Mouse (Mus musculus): ENCODE results near the gene Plekha6. TPM values are rescaled to one million over a fixed set of nuclear protein-coding genes. Genes with fewer than 3 reads are reported as not detected.

The Plekha6 gene
- total and polyA plus RNA-seq, 3 experiments: 11.8 to 28.5 TPM; not detected in 1

DNA sequence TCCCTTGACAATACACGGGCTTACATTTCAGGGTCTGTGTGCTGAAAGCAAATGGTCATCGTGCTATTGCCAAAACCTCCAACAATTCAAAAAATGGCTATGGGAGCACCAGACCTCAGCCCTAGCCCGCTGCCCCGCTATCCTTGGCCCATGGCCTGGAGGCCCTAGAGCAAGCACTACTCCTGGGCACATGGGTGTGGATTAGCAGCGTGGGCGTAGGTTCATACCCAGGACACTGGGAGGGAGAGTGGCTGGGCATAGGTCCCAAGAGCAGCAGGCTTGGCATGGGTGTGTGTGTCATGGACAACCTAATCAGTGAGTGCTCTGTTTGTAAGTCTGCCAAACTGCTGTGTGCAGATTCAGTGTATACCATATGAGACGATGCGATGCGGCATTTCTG lies 132.4 kb downstream of the Plekha6 start:
- TF ChIP-seq SMC3 (IDR thresholded peaks at IDR 0.05; ENCODE audit: low read depth, low read length): no peak
- H3K4me3 ChIP-seq (ENCODE audit: control insufficient read depth in 1 of 2, insufficient read depth in 1 of 2, low read depth in 2 of 2, low read length in 2 of 2): no peak overlapping the region
- no peaks in the 10 kb centered on the region for H3K79me2 ChIP-seq (ENCODE audit: control insufficient read depth, insufficient read depth, low read length, poor library complexity)
- no peaks in the 10 kb centered on the region for H3K9me3 ChIP-seq (replicated peaks; ENCODE audit: insufficient read depth, low read length)
- H3K9ac ChIP-seq (ENCODE audit: control insufficient read depth, low read depth, low read length, poor library complexity, severe bottlenecking): no peak overlapping the region
- H3K27me3 ChIP-seq (ENCODE audit: control insufficient read depth in 1 of 2, insufficient read depth in 2 of 2, low read length in 2 of 2): no peaks in the 10 kb centered on the region
- no peak overlapping the region for H3K27ac ChIP-seq (ENCODE audit: control insufficient read depth, low read depth, low read length)
- no peaks in the 10 kb centered on the region for H3K4me1 ChIP-seq (ENCODE audit: control insufficient read depth in 1 of 2, insufficient read depth in 2 of 2, low read length in 2 of 2)
- H3K36me3 ChIP-seq (ENCODE audit: control insufficient read depth in 1 of 2, insufficient read depth in 2 of 2, low read length in 2 of 2): no peaks in the 10 kb centered on the region; a peak in 1 of 4 replicates
- no peak for DNase-seq (ENCODE audit: low read depth, low spot score)

DNA sequence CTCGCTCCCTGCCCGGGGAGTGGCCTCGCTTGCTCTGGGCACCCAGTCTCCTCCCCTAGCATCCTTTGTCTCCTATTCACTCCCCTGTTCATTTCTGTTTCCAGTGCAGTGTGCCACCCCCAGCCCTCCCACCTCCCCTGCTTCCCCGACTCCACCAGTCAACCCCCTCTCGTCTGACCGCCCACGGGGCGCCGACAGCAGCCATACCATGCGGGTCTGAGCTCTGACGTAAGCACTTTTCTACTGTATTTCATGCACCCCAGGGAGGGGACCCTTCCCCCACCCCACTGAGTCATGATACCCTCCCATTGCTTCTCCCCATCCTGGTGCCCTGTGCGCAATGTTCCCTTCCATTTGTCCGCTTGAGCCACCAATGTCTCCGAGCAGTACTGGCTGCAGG lies 134.8 kb downstream of the Plekha6 start:
- no peaks in the 10 kb centered on the region for H3K4me1 ChIP-seq (ENCODE audit: control insufficient read depth in 1 of 2, insufficient read depth in 2 of 2, low read length in 2 of 2)
- H3K9me3 ChIP-seq (replicated peaks; ENCODE audit: insufficient read depth, low read length): no peaks in the 10 kb centered on the region
- no peak overlapping the region for H3K4me3 ChIP-seq (ENCODE audit: control insufficient read depth in 1 of 2, insufficient read depth in 1 of 2, low read depth in 2 of 2, low read length in 2 of 2)
- no peaks in the 10 kb centered on the region; a peak in 1 of 4 replicates for H3K36me3 ChIP-seq (ENCODE audit: control insufficient read depth in 1 of 2, insufficient read depth in 2 of 2, low read length in 2 of 2)
- H3K9ac ChIP-seq (ENCODE audit: control insufficient read depth, low read depth, low read length, poor library complexity, severe bottlenecking): no peak overlapping the region
- no peak overlapping the region for H3K27ac ChIP-seq (ENCODE audit: control insufficient read depth, low read depth, low read length)
- H3K27me3 ChIP-seq (ENCODE audit: control insufficient read depth in 1 of 2, insufficient read depth in 2 of 2, low read length in 2 of 2): no peaks in the 10 kb centered on the region
- TF ChIP-seq JUND (IDR thresholded peaks at IDR 0.05; ENCODE audit: low read depth, low read length) (no peak), MAFK (IDR thresholded peaks at IDR 0.05; ENCODE audit: borderline replicate concordance, low read depth, low read length) (no peak), ELF1 (IDR thresholded peaks at IDR 0.05; ENCODE audit: low read depth, low read length) (no peak), CHD1 (IDR thresholded peaks at IDR 0.05; ENCODE audit: low read depth, low read length) (no peak), ZMIZ1 (IDR thresholded peaks at IDR 0.05; ENCODE audit: low read depth, low read length) (no peak), RCOR1 (IDR thresholded peaks at IDR 0.05; ENCODE audit: low read depth, low read length) (no peak), MAZ (IDR thresholded peaks at IDR 0.05; ENCODE audit: low read depth, low read length) (no peak), RAD21 (IDR thresholded peaks at IDR 0.05; ENCODE audit: low read depth, low read length) (no peak), MAX (IDR thresholded peaks at IDR 0.05; ENCODE audit: low read length) (no peak), KAT2A (conservative IDR thresholded peaks at IDR 0.05; ENCODE audit: low read depth, low read length) (no peak), ZNF384 (IDR thresholded peaks at IDR 0.05; ENCODE audit: low read depth, low read length) (no peak), TBP (IDR thresholded peaks at IDR 0.05; ENCODE audit: low read depth, low read length) (no peak)
- DNase-seq (ENCODE audit: low read depth, low spot score): no peak
- H3K79me2 ChIP-seq (ENCODE audit: control insufficient read depth, insufficient read depth, low read length, poor library complexity): no peaks in the 10 kb centered on the region

GRCm38 (mm10) chr1:133302540-133302939 lies 138.5 kb downstream of the Plekha6 start:
- Histone ChIP-seq H3K4me3 (ENCODE audit: control insufficient read depth in 1 of 2, insufficient read depth in 1 of 2, low read depth in 2 of 2, low read length in 2 of 2) (no peak overlapping the region), H3K9ac (ENCODE audit: control insufficient read depth, low read depth, low read length, poor library complexity, severe bottlenecking) (no peak overlapping the region), H3K27me3 (ENCODE audit: control insufficient read depth in 1 of 2, insufficient read depth in 2 of 2, low read length in 2 of 2) (no peaks in the 10 kb centered on the region), H3K9me3 (replicated peaks; ENCODE audit: insufficient read depth, low read length) (no peaks in the 10 kb centered on the region), H3K79me2 (ENCODE audit: control insufficient read depth, insufficient read depth, low read length, poor library complexity) (no peaks in the 10 kb centered on the region), H3K36me3 (ENCODE audit: control insufficient read depth in 1 of 2, insufficient read depth in 2 of 2, low read length in 2 of 2) (no peaks in the 10 kb centered on the region; a peak in 1 of 4 replicates), H3K4me1 (ENCODE audit: control insufficient read depth in 1 of 2, insufficient read depth in 2 of 2, low read length in 2 of 2) (peaks cover 0 to 2% of the 10 kb centered on the region in 2 experiments; a peak in 3 of 4 replicates), H3K27ac (ENCODE audit: control insufficient read depth, low read depth, low read length) (no peak overlapping the region)
- TF ChIP-seq TBP (IDR thresholded peaks at IDR 0.05; ENCODE audit: low read depth, low read length) (no peak), TCF12 (IDR thresholded peaks at IDR 0.05; ENCODE audit: low read depth, low read length) (no peak), UBTF (IDR thresholded peaks at IDR 0.05; ENCODE audit: borderline replicate concordance, insufficient read depth, low read depth, low read length) (no peak), NRF1 (IDR thresholded peaks at IDR 0.05; ENCODE audit: insufficient read depth, low read depth, low read length, poor library complexity, severe bottlenecking) (no peak), JUND (IDR thresholded peaks at IDR 0.05; ENCODE audit: low read depth, low read length) (no peak), MAFK (IDR thresholded peaks at IDR 0.05; ENCODE audit: borderline replicate concordance, low read depth, low read length) (no peak), GABPA (IDR thresholded peaks at IDR 0.05; ENCODE audit: low read depth, low read length) (no peak), MAX (IDR thresholded peaks at IDR 0.05; ENCODE audit: low read length) (no peak), ETS1 (IDR thresholded peaks at IDR 0.05; ENCODE audit: low read depth, low read length) (no peak), MAZ (IDR thresholded peaks at IDR 0.05; ENCODE audit: low read depth, low read length) (no peak)
- no peak for DNase-seq (ENCODE audit: low read depth, low spot score)

Data from MEL (cell line).